Mouse (Mus musculus) left cerebral cortex, postnatal 25 days (tissue): ENCODE results near the gene Hexb. TPM values are rescaled to one million over a fixed set of nuclear protein-coding genes. Genes with fewer than 3 reads are reported as not detected.
"Not testable (repeated sequence)": the region's sequence is repeated elsewhere in the genome, so short reads cannot be mapped to it uniquely, and the experiment has no call there.

Experiments used
- DNase-seq, 2 experiments: peaks; one replicate each; pipeline ENCODE4 v3.0.0; 2022; ENCODE audit warnings: low spot score in 2 of 2, mixed read lengths in 1 of 2
- intact Hi-C: fragments of 180-260 bp; cut with DNase I; formaldehyde crosslinking; loops from one replicate; pipeline ENCODE4 v1.15.1; 2025
- total RNA-seq, 2 experiments: library from RNA; stranded (reverse); gene quantifications; 2 replicates each; pipeline ENCODE4 v1.2.3; 2021

Gene Hexb
- total RNA-seq, 2 experiments from 2014 or later, result 108 to 122 TPM

DNA sequence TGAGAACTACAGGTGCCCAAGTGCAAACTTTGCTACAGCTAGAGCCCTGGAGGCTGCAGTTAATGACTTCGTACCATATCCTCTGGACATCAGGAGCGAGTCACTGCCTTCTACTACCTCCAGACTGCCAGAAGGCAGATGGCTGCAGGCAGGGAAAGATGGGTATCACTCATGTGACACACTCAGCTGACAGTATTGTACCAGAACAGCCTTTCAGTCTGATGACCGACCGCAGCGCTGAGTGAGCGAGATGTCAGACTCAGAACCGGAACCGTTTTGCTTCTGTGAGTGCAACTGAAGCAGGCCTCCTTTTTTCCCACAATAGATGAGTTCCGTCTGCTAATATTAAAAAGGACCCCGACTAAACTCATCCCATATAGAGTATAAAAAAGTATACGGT, 5.5 kb downstream of the Hexb start:
- intact Hi-C loops, result no loop called here
- DNase-seq, result no peak

DNA sequence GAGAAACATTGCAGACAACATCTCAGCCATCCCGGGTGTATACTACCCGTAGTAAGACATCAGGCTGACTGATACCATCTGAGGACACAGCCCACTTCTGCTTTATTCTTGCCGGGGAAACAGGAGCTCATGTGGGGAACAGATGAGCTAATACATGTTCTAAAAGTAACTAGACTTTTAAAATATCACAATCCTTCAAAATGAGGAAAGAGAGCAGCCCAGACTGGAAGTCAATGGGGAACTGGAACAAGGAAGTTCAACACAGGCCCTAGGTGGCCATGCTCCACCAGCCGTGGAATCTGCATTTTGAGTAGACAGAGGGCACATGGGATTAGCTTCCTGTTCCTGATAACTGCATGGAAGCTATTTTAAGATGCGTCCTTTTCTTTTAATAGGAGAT, 10.5 kb downstream of the Hexb start:
- intact Hi-C loops, result no loop called here
- DNase-seq, result peak in 1 of 2 experiments; percentile 57

DNA sequence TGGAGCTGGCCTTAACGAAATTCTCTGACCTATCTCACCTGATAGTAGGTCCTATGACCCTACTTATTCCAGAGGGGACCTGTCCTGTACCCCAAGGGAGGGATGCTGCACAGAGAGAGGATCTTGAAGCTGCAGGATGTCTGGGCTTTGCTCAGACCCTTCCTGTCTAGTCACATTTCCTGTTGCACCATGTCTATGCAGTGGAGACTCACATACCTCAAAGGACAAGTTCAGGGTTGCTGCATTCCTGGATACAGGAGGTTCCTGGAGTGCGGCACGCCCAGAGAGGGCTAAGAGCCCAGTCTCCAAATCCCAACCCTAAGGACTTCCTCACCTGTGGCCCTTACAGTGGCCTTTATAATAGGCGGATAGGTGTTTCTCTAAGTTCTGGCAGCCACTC, 11.8 kb downstream of the Hexb start:
- intact Hi-C loops, result no loop called here
- DNase-seq, result no peak

DNA sequence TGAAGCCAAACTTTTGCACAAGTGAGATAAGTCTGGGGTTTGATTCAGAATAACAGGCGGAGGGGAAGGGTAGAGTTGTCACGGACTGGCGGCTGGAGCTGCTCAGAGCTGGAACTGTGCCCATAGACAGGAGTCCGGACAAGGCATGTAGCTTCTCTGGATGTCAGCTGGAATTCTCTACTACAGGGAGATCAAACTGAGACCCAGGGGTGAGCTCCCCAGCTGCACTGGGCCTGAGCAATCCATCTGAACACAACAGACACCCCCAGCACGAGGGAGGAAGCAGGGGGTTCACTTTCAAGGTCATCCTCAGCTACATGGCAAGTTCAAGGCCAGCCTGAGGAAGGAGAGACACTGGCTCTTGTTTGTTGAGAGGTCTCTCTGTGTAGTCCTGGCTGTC, 13.5 kb downstream of the Hexb start:
- intact Hi-C loops, result no loop called here
- DNase-seq, result no peak

DNA sequence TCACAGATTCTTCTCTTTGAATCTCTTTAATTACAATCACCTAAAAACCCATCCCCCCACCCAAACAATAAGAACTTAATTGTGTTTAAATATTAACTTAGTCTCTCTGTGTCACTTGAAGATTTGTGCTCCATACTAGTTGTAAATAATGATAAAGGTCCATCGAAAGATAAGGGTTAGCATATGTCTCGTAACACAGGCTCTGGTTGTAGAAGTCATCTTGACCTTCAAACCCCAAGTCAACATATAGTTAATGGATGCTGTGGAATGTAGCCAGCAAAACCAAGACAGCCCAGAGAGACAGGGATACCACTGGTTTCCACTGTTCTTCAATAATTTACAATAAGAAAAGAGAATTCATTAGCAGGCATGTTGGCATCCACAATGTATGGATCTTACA, 14.0 kb downstream of the Hexb start:
- intact Hi-C loops, result no loop called here
- DNase-seq, result no peak

DNA sequence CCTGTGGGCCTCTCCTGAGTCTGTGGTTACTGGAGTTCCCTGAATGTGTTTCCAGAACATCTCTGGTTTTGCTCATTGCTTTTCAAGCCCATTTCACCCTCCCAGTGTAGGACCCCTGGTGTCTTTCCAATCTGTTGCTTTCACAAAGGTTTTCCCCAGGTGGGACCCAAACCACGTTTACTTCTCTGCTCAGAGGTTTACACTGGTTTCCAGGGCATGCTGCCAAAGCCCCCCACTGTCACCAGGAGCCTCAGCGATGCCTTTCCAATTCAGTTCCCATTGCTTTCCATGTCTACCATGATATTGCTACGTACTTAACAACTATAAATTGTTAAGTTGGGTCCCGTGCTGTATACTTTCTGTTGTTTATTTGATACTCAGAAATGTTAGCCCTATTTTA, 15.3 kb downstream of the Hexb start:
- intact Hi-C loops, result no loop called here
- DNase-seq, result no peak

DNA sequence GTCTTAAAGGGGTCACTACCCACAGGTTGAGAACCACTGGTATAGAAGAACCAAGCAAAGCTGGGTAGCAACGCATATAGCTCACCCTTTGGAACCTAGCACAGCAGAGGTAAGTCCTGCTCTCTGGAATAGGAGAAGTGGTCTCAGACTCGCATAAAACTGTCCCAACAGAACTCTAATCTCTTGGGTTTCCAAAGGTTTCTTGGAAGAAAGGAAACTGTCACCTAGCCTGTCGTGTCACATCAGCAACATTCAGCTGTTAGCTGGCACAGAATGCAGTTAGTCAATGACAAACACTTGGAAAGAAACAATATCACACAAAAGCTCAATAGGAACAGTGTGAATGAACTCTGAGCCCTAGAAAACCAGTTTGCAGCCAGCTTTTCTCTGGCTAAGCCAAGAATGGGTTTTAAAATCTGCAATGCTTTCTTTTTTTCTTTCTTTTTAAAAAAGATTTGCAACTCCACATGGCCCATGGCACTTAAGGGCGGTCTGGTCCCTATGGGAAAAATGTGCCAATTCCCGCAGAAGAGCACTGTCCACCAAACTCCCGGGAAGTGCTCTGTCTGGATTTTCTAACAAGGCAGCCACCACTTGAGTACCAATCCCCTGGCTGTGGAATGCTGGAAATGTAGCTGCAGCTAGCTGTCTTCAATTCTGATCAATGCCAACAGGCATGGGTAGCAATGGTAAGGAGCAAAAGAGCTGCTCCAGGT, 17.9 kb downstream of the Hexb start:
- DNase-seq, result no peak
- intact Hi-C loops, result no loop called here

DNA sequence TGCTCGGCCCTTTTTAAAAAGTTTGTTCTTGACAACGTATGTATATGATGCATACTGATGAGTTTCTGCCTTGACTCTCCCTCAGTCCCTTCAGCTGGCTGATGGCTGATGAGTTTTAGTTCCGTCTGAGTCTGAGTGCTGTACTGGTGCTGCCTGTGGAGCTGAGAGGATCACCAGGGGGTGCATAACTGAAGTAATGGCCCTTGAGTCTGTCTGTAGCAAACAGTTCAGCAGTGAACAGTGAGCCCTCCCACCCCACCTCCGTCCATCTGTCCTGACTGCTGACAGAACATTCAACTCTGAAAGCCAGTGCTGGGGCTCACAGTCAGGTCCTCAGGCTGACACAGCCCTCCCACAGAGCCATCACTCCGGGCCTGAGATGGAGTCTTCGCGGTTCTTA, 19.2 kb downstream of the Hexb start:
- no peak for DNase-seq
- intact Hi-C loops, result no loop called here

DNA sequence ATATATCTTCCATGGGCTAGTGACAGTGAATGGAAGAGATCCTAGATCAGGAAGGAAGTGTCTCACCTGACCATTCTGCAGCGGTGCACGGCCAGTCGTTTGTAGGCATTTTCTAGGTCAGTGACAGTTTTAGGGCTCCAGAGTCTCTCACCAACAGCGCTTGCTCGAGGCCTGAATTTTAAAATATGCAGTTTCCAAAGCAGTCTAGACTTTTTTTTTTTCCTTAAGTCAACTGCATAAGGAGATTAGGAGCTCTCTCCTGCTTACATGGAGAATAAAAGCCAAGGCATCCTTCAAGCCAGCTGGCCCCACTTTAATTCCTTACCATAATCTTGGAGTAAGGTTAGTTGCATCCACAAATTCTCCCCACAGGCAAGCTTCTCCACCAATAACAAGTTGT, 21.4 kb downstream of the Hexb start:
- intact Hi-C loops, result no loop called here
- DNase-seq, result no peak

DNA sequence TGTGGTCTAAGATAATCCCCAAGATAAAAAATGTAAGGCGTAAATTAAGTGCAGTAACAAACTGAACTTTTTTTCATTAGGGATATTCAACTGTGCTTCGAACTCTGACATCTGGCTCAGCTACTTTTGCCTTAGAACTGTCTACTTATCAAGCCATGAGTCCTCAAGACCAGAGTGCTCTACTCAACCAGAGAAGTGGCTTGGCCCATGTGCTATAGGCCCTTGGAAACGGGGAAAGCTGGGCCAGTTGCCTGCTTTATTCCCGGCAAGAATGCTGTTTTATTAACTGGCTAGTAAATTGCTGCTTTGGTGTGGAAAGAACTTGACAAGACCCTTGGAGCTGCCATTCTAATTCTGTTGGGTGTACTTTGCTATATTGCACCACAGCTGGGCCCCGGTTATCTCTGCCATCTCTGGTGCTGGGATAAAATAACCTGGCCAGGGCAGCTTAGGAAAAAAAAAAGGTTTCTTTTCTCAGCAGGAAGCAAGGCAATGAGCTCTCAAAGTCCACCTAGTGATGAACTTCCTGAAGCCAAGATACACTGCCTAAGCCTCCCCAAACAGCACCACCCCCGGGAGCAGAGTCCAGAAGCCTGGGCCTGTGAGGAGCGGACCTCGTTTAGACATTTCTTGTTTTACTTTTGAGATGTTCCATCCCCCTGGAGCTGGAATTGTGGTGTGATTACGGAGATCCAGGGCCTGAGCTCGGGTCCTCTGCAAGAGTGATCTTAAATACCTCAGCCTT, 22.5 kb downstream of the Hexb start:
- intact Hi-C loops, result no loop called here
- DNase-seq, result no peak

DNA sequence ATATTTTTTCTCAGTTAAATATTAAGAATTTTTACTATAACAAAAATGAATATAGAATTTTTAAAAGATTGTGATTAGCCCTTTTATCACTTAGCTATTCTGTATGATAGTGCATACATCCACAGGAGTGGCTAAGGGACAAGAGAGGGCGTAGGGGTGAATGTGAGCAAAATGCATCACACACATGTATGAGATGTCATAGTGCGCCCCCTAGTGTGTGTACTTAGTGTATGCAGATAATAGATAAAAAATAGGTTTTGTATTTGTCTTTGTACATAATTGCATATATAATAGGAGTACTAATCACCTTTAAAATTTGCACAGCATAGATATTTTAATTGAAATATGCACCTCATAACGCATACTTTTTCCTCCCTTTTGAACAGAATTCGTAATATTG, 52.3 kb downstream of the Hexb start:
- intact Hi-C loops, result no loop called here
- DNase-seq, result peak in 1 of 2 experiments; percentile 25

DNA sequence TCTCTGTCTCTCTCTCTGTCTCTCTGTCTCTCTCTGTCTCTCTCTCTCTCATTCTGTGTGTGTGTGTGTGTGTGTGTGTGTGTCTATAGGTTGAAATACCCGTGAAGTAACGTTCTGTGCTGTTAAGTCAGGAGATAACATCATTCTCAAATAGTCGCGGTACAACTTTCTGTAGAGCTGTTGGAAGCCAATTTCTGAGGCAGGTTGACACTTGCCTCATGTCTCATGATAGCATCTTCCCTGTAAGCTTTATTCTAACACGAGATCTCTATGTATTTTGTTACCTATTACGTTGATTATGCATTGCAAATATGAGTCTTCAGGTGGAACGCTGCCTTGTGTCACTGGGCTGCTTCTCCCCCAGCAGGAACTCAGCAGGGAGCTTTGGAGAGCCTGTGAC, 55.8 kb downstream of the Hexb start:
- intact Hi-C loops, result no loop called here
- DNase-seq, result no peak

DNA sequence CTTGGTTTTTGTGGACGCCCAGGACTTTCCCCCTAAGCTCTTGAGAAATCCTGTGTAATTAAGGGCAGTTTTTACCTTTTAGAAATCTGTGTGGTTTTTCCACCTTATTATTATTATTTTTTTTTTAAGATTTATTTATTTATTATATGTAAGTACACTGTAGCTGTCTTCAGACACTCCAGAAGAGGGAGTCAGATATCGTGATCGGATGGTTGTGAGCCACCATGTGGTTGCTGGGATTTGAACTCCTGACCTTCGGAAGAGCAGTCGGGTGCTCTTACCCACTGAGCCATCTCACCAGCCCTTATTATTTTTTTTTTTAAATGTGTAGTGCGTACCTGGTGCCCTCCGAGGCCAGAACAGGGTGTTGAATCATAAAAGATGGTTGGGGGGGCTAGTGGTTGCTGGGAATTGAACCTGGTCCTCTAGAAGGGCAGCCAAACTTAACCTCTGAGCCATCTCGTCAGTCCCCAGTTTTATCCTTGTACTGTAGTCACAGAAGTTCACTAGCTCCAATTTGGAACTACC, 59.7 kb downstream of the Hexb start:
- not testable (repeated sequence) for DNase-seq
- intact Hi-C loops, result loop anchor here (10.0 kb wide), 1 partner anchor 474 kb away; no protein-coding TSS in a partner anchor

DNA sequence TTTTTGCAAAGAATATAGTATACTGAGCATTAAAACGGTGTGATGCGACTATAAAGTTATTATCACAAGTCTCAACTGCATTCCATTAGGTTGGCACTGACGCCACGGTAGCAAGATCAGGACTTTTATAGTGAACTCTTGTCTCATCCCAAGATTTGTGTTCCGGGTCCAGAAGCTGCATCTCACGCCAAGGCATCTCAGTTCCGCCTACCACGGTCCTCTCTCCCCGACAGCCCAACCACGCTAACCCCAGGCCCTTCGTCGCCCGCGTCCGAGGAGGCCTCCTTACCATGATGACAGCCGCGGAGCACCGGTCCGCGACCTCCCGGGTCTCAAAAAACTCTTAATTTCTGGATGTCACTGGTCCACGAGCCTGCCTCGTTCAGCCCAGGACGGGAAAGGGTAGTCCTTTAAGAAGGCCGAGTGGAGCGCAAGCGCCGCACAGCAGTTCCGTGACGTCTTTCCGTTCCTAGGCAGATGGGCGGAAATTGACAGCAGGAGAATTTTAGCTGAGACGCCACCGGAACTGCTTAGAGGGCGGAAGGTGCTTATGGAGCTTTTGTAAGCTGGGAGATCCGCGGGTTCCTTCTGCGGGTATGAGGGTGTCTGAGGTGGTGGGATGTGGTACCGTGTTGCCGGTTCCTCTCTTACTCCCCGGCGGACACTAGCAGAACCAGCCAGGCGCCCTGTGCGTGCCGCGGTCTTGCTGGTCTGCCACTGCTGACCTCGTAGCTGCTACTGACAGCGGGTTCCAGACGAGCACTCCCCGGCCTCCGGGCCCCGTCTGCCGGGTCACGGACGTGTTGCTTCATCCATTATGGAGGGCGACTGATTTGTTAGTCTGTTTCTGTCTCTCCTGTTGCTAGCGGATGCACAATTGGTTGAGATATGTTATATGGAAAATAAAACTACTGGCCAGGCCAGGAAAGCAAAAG, 60.4 kb downstream of the Hexb start, which contains the start of the genes Gfm2 and Nsa2:
Gene Gfm2, plus strand, starts transcription at position 472 of the 935 bp plus-strand sequence.
Gene Nsa2, minus strand, starts transcription at position 472 of the 935 bp plus-strand sequence.
- intact Hi-C loops, result loop anchor here (10.0 kb wide), 1 partner anchor 473 kb away; no protein-coding TSS in a partner anchor
- DNase-seq, result peak; percentile 92 to 97

DNA sequence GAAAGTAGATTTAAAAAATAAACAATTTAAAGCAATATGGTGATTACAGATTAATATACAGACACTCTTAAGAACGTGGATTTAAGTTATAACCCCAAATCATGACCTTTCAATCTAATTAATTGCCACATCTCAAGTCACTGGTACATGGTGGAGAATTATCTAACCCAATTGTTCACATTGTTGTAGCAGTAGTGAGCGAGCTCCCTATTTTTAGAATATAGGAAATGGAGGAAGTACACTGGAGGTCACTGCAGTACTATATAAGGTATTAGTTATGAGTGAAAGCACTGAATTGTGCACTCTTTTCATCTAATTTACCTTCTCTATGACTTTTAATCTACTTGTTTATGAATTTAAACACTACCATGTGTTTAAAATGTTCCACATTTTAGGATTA, 67.7 kb downstream of the Hexb start:
- DNase-seq, result not testable (repeated sequence)
- intact Hi-C loops, result loop anchor here (10.0 kb wide), 1 partner anchor 466 kb away; no protein-coding TSS in a partner anchor

DNA sequence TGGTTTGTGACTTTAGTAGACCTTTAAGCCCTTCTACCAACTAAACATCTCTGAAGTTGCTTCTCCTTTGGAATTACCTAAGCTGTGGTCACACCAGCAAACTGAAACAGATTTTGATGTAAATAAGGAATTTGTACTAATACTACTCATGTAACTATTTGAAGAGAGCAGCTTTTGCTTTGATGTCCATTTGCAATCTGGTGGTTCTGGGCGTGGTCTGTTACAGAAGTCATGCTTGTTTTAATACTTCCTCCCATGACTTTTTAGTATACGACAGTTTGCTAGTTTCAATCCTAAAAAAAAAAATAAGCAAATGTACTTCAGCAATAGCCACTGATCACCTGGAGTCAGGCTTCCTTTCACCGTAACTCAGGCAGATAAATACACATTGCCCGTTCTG, 68.5 kb downstream of the Hexb start:
- not testable (repeated sequence) for DNase-seq
- intact Hi-C loops, result loop anchor here (10.0 kb wide), 1 partner anchor 465 kb away; no protein-coding TSS in a partner anchor
